Mouse (Mus musculus) ES-Bruce4 (cell line): Measurements from ENCODE around the gene Padi1. TPM values are rescaled to one million over a fixed set of nuclear protein-coding genes. Genes with fewer than 3 reads are reported as not detected.

Source experiments
- H3K27ac ChIP-seq: 2 replicates; pipeline ENCODE4 v1.5.1; 2012; ENCODE audit warnings: low read length, inconsistent platforms; ENCODE audit not compliant: insufficient read depth
- H3K27me3 ChIP-seq: 2 replicates; pipeline ENCODE4 v1.6.1; 2012; ENCODE audit warnings: mild to moderate bottlenecking, low read length, inconsistent platforms; ENCODE audit not compliant: control insufficient read depth, poor library complexity, insufficient read depth, severe bottlenecking
- H3K36me3 ChIP-seq: 2 replicates; pipeline ENCODE4 v1.6.1; 2012; ENCODE audit warnings: inconsistent platforms, mild to moderate bottlenecking, low read length, moderate library complexity; ENCODE audit not compliant: control insufficient read depth, poor library complexity, insufficient read depth, severe bottlenecking
- H3K4me1 ChIP-seq: one replicate; pipeline ENCODE4 v1.8.1; 2011; ENCODE audit warnings: low read length; ENCODE audit not compliant: control insufficient read depth, insufficient read depth
- H3K4me3 ChIP-seq: 2 replicates; pipeline ENCODE4 v1.5.1; 2011; ENCODE audit warnings: low read depth, mild to moderate bottlenecking, low read length
- H3K9ac ChIP-seq: 2 replicates; pipeline ENCODE4 v1.6.1; 2012; ENCODE audit warnings: low read depth, mild to moderate bottlenecking, inconsistent platforms; ENCODE audit not compliant: poor library complexity, severe bottlenecking
- H3K9me3 ChIP-seq: replicated peaks from 2 replicates; pipeline ENCODE4 v1.6.1; 2012; ENCODE audit warnings: mild to moderate bottlenecking, low read length, inconsistent platforms; ENCODE audit not compliant: control insufficient read depth, poor library complexity, insufficient read depth, severe bottlenecking
- CTCF ChIP-seq: IDR thresholded peaks from one replicate; pipeline ENCODE4 v1.8.1; 2011; ENCODE audit warnings: low read depth, low read length
- EP300 ChIP-seq: IDR thresholded peaks from 2 replicates; pipeline ENCODE4 v1.6.1; 2011; ENCODE audit warnings: low read depth, low read length; ENCODE audit not compliant: insufficient read depth
- POLR2A ChIP-seq: IDR thresholded peaks from one replicate; pipeline ENCODE4 v1.8.1; 2011; ENCODE audit warnings: low read length; ENCODE audit not compliant: insufficient read depth
- polyA plus RNA-seq: library from polyadenylated mRNA; stranded (reverse); fragments of >200 nt; gene quantifications from 2 replicates; pipeline ENCODE4 v1.2.4, GENCODE M21; 2011; ENCODE audit warnings: low read depth; ENCODE audit not compliant: missing spikeins, insufficient read depth, insufficient read length

The Padi1 gene
- polyA plus RNA-seq, 1 experiment = 0.43 TPM

GRCm38 (mm10) chr4:140785217-140785616 lies 60.4 kb downstream of the Padi1 start:
- Histone ChIP-seq H3K27me3 (no peaks in the 10 kb centered on the region), H3K27ac (no peak overlapping the region), H3K4me3 (no peak overlapping the region), H3K36me3 (no peaks in the 10 kb centered on the region), H3K9me3 (no peaks in the 10 kb centered on the region), H3K9ac (no peak overlapping the region), H3K4me1 (no peaks in the 10 kb centered on the region)
- TF ChIP-seq POLR2A (no peak), CTCF (no peak), EP300 (no peak)

GRCm38 (mm10) chr4:140784292-140784945 lies 61.2 kb downstream of the Padi1 start:
- Histone ChIP-seq H3K9ac (no peak overlapping the region), H3K36me3 (no peaks in the 10 kb centered on the region), H3K4me3 (no peak overlapping the region), H3K27ac (no peak overlapping the region), H3K27me3 (no peaks in the 10 kb centered on the region), H3K9me3 (no peaks in the 10 kb centered on the region), H3K4me1 (no peaks in the 10 kb centered on the region)
- TF ChIP-seq EP300 (no peak), CTCF (no peak), POLR2A (no peak)

GRCm38 (mm10) chr4:140782821-140783220 lies 62.8 kb downstream of the Padi1 start:
- Histone ChIP-seq H3K9ac (no peak overlapping the region), H3K27ac (no peak overlapping the region), H3K4me1 (no peaks in the 10 kb centered on the region), H3K27me3 (no peaks in the 10 kb centered on the region), H3K4me3 (no peak overlapping the region), H3K9me3 (no peaks in the 10 kb centered on the region), H3K36me3 (no peaks in the 10 kb centered on the region)
- TF ChIP-seq CTCF (no peak), POLR2A (no peak), EP300 (no peak)

GRCm38 (mm10) chr4:140780507-140780906 lies 65.1 kb downstream of the Padi1 start:
- TF ChIP-seq POLR2A (no peak), EP300 (no peak), CTCF (no peak)
- no peak overlapping the region for H3K9ac ChIP-seq
- no peak overlapping the region for H3K27ac ChIP-seq
- H3K4me1 ChIP-seq = no peaks in the 10 kb centered on the region
- H3K36me3 ChIP-seq = no peaks in the 10 kb centered on the region
- H3K9me3 ChIP-seq = no peaks in the 10 kb centered on the region
- no peaks in the 10 kb centered on the region for H3K27me3 ChIP-seq
- no peak overlapping the region for H3K4me3 ChIP-seq

- Histone ChIP-seq H3K9me3 (no peaks in the 10 kb centered on the region), H3K4me3 (no peak overlapping the region), H3K4me1 (peaks cover under 1% of the 10 kb centered on the region), H3K27ac (no peak overlapping the region), H3K27me3 (no peaks in the 10 kb centered on the region), H3K36me3 (no peaks in the 10 kb centered on the region), H3K9ac (no peak overlapping the region)
- TF ChIP-seq POLR2A (no peak), CTCF (no peak), EP300 (no peak)
Observed at GRCm38 (mm10) chr4:140779803-140780397, 65.7 kb downstream of the Padi1 start.

- H3K9me3 ChIP-seq = no peaks in the 10 kb centered on the region
- no peak for TF ChIP-seq CTCF
- no peak overlapping the region for H3K27ac ChIP-seq
- no peaks in the 10 kb centered on the region for H3K27me3 ChIP-seq
- H3K4me1 ChIP-seq = peaks cover 8% of the 10 kb centered on the region
- H3K36me3 ChIP-seq = no peaks in the 10 kb centered on the region
- H3K9ac ChIP-seq = no peak overlapping the region
- H3K4me3 ChIP-seq = no peak overlapping the region
Observed at GRCm38 (mm10) chr4:140776623-140777022, 69.0 kb downstream of the Padi1 start.
